Mouse (Mus musculus): ENCODE data around the gene Pdcd6.

Gene Pdcd6

GRCm38 (mm10) chr13:74317170-74317849, at the start of gene Pdcd6:
Pdcd6 (minus strand) TSS chr13:74317580.
- peak; percentile 99 for DNase-seq (ENCODE audit: low spot score)

GRCm38 (mm10) chr13:74363859-74364235, 46.5 kb upstream of the Pdcd6 start, which contains the start of gene Lrrc14b:
Lrrc14b (minus strand) TSS chr13:74364005.
- no peak for DNase-seq (ENCODE audit: low spot score)

GRCm38 (mm10) chr13:74363176-74363858, 45.9 kb upstream of the Pdcd6 start:
- no peak for DNase-seq (ENCODE audit: low spot score)

- no peak for DNase-seq (ENCODE audit: low spot score)
These were observed 44.8 kb upstream of the Pdcd6 start for GRCm38 (mm10) chr13:74362218-74362617.

DNA sequence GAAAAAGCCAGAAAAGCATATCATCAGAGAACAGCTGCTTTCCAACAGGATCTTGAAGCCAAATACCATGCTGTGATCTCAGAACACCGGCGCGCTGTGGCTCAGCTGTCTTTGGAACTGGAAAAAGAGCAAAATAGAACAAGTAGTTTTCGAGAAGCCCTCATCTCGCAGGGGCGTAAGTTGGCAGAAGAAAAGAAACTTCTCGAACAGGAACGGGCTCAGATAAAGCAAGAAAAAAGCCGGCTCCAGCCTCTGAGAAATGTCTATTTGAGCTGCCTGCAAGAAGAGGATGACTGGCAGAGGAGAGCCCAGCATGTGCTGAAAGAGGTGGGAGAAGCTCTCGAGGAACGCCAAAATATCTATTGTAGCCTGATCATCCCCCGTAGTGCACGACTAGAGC, 39.1 kb upstream of the Pdcd6 start:
- no peak for DNase-seq (ENCODE audit: low spot score)

DNA sequence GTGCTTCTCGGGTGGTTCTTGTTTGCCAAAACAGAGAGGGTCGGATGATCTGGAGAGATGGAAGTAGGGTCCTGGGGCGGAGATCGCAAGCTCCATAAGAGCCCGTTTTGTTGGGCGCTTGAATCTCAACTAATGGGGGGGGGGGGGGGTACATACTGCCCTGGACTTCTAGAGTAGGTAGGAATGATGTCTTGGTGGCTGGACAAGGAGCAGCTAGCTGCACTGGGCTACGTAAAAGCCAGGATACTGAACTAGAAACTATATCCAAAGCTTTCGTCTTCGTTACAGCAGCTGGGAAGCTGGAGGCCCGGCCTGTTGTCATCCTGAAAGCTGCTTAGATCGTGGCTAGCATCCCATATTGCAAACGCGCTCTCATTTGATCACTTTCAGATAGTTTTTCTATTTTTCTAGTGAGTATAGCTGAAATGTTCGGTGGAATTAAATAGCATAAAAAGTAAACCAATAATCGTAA, 33.1 kb upstream of the Pdcd6 start:
- DNase-seq (ENCODE audit: low spot score), result peak; percentile 33

DNA sequence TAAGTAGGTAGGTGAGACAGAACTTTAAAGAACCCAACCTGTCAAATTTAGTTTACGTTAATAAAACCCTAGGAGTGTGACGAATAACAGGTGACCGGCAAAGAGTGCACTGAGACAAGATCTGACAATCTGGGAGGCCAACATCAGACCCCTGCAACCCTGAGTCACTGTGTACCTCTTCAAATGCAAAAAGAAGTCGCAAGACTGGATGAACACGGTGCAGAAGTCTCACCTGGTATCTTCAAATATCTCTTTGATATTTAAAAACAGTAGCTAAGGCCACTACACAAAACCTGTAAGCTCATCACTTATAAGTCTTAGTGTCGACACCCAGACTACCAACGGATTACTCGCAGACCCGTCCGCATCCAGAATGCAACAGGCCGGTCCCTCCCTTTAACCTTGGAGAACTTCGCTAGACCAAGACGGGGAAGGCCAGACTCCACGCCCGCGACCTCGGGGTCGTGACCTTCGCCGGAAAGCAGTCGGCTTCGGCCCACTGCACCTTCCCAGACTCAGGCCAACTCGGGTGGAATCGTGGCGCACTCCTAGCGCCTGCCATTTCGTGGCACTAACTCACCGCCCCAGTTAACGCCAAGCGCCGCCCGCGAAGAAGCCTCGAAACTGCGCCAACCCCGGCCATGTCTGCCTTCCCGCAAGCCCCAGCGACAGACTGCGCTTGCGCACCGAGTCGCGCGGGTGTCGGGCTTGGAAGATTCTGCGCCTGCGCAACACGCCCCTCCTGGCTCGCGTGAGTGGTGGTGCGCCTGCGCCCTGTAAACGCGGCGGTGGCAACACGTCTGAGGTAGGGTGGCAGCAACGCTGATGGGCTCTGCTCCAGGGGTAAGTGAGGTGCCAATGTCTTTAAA, 32.4 kb upstream of the Pdcd6 start, which contains the start of the genes Sdha and Ccdc127:
Sdha (minus strand) TSS at position 715 of the 869 bp plus-strand sequence.
Ccdc127 (plus strand) TSS at position 744 of the 869 bp plus-strand sequence.
- DNase-seq (ENCODE audit: low spot score), result peak; percentile 99

- DNase-seq (ENCODE audit: low spot score), result peak; percentile 43
These were observed 23.7 kb upstream of the Pdcd6 start for GRCm38 (mm10) chr13:74341036-74341435.

- DNase-seq (ENCODE audit: low spot score), result no peak
These were observed 11.9 kb upstream of the Pdcd6 start for GRCm38 (mm10) chr13:74329321-74329720.

DNA sequence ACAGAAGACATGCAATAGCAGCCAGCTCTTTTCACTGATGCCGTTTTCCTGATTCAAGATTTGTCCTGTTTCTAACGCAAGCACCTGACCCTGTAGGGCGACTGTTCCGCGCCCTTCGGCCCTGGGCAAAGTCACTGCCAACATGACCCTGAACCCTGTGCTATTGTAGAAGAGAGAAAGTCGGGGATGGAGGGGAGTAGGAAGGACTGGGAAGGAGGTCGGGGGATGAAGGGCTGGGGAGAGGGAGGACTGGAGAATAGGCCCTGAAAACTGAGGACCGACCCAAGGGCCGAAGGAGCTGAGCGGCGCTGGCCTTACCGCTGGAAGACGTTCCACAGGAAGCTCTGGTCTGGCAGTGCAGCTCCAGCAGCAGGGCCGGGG, 601 bp downstream of the Pdcd6 start:
- DNase-seq (ENCODE audit: low spot score), result no peak

GRCm38 (mm10) chr13:74316386-74316785, 994 bp downstream of the Pdcd6 start:
- DNase-seq (ENCODE audit: low spot score), result no peak

DNA sequence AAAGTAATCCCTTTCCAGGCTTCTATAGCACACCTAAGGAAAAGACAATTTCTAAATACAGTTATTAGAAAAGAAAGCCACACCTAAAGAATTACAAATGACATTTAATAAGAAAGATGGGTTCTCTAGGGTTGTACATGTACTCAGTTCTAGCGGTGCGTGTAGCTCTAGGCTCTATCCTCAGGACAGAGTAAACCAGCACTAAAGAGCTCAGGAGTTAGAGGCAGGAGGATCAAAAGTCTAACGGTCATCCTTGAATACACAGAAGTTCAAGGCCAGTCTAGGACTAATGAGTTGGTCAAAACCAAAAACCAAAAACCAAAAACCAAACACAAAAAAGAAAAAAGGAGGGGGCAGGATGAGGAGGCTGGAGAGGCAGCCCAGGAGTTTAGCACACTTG, 2.8 kb downstream of the Pdcd6 start:
- DNase-seq (ENCODE audit: low spot score), result no peak

DNA sequence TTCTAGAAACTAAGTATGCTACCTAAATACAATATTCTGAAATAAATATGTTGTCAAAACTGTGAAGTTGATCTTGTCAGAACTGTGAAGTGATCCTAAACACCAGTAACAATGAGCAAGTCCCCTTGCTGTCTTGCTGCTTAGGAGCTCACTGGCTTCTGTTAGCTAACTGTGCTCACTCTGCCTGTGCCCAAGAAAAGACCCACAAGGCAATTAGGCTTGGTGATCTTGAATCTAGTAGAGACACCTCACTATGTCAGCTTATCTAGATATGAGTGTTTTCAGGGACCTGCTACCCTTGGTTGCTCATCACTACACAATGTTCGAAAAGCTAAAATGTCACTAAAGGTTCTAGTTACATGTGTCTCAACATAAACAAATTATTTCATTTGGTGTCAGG, 11.6 kb downstream of the Pdcd6 start:
- DNase-seq (ENCODE audit: low spot score), result no peak

GRCm38 (mm10) chr13:74305380-74305779, 12.0 kb downstream of the Pdcd6 start:
- no peak for DNase-seq (ENCODE audit: low spot score)

- no peak for DNase-seq (ENCODE audit: low spot score)
These were observed 15.0 kb downstream of the Pdcd6 start for GRCm38 (mm10) chr13:74302050-74303037.

GRCm38 (mm10) chr13:74301607-74301984, 15.8 kb downstream of the Pdcd6 start:
- no peak for DNase-seq (ENCODE audit: low spot score)

DNA sequence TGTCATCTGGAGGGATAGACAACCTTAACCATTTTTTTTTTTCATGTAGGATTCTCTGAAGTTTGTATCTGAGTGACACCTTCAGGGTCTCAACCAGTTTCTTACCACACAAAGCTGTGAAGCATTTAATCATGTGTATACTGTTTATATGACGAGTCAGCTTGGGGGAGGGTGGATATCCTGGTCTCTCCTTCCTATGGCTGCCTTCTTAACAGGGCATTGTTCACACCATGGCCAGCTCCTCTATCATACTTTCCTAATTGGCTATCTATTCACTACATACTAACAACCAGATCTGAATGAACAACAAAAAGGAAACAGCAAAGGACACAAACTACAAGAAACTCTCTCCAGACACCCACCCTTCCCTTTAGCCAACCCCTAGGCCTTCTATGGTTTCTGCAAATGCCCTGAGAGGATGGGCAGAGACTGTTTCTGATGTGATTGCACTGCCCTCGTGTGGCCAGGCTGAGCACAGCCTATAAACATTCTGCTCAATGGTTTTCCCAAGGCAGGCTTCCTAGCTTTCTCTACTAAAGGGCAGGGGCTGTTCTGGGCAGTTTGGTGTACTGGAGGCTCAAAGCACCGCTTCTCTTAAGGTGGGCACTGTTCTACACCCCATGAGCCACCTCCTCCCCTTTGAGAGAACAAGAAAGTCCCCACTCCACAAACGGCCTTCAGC, 16.3 kb downstream of the Pdcd6 start:
- peak; percentile 86 for DNase-seq (ENCODE audit: low spot score)

DNA sequence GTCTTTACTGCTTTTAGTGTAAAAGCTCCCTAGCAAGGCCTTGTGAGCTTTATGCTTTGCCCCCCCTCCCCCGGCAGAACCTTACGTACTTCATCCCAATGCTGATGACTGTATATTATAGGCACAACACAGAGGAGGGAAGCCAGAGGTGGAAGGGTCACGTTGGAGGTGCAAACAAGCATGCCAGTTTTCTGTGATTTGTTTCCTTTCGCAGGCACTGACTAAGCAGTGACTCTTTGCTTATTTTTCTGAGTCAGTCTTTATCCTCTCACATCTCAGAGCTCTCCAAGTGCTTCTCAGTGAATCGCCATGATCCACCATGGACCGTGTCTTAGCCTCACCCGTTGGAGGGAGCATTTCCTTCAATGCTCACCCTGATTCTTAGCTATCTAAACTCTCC, 21.0 kb downstream of the Pdcd6 start:
- DNase-seq (ENCODE audit: low spot score), result no peak

- DNase-seq (ENCODE audit: low spot score), result peak; percentile 83
These were observed 25.2 kb downstream of the Pdcd6 start, which contains the start of gene Ahrr for GRCm38 (mm10) chr13:74292167-74292566. Ahrr (minus strand) TSS chr13:74292331.

- DNase-seq (ENCODE audit: low spot score), result no peak
These were observed 27.7 kb downstream of the Pdcd6 start for GRCm38 (mm10) chr13:74289646-74290045.

GRCm38 (mm10) chr13:74282299-74282698, 35.1 kb downstream of the Pdcd6 start:
- no peak for DNase-seq (ENCODE audit: low spot score)

Measured in embryo, embryonic 10 days (tissue).